In the genomic region with DNA sequence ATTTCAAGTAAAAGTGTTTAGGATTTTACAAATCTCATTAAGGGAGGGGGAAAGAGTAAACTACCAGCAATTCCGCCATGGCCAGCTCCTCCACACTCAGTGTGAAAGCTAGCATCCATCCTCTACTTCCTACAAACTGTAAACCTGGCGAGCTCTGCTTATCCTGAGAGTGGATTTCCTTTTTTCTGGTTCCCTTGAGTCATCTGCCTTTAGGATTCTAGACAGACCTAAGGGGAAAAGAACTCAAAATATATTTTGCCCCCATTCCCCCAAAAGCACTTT, we compare ENCODE assay signal across 8 mouse cellular contexts. TPM values are rescaled to one million over a fixed set of nuclear protein-coding genes. Genes with fewer than 3 reads are reported as not detected.
DNase-seq lines count a peak whose midpoint lies in the region; ATAC-seq and TF ChIP-seq lines count a peak whose summit lies in the region.

No protein-coding gene starts in this region.

- peak overlapping the region; percentile 95 for H3K4me3 ChIP-seq in brown adipose tissue, adult 24 weeks (ENCODE audit: insufficient read depth, low read depth, low read length)
- H3K4me3 ChIP-seq in hindbrain, embryonic 15.5 days = peak overlapping the region; percentile 93
- H3K4me3 ChIP-seq in midbrain, postnatal 0 days (ENCODE audit: low read depth, low read length) = peak overlapping the region; percentile 89

- 2% methylated on average over 2 of the region's 2 CpGs for WGBS in hindbrain, embryonic 15.5 days
- 0% methylated on average over 2 of the region's 2 CpGs for WGBS in midbrain, postnatal 0 days

- DNase-seq in kidney, postnatal 10 days = peak; percentile 14
- no peak for DNase-seq in kidney, postnatal 14 days
- DNase-seq in midbrain, postnatal 0 days (ENCODE audit: low spot score) = no peak
- DNase-seq in right cerebral cortex, adult 18-20 months = no peak
- no peak for DNase-seq in thymus, postnatal 0 days (ENCODE audit: low spot score)
- DNase-seq in urinary bladder, adult 2 months (ENCODE audit: low spot score) = no peak

- H3K27me3 ChIP-seq in hindbrain, embryonic 15.5 days = no peaks in the 10 kb centered on the region
- no peaks in the 10 kb centered on the region for H3K27me3 ChIP-seq in midbrain, postnatal 0 days (ENCODE audit: insufficient read depth, low read length)

- peaks cover 8% of the 10 kb centered on the region; the same call in 1 of the 2 replicates for H3K4me1 ChIP-seq in brown adipose tissue, adult 24 weeks (ENCODE audit: control insufficient read depth, insufficient read depth, insufficient read length, low read length)
- H3K4me1 ChIP-seq in hindbrain, embryonic 15.5 days (replicated peaks) = peaks cover 43% of the 10 kb centered on the region
- peaks cover 10% of the 10 kb centered on the region; the same call in 1 of the 2 replicates for H3K4me1 ChIP-seq in midbrain, postnatal 0 days (ENCODE audit: insufficient read depth, low read length)

- peak overlapping the region; percentile 98 for H3K9ac ChIP-seq in hindbrain, embryonic 15.5 days
- H3K9ac ChIP-seq in midbrain, postnatal 0 days (replicated peaks; ENCODE audit: low read length, poor library complexity, severe bottlenecking) = peak overlapping the region; percentile 91

- ATAC-seq in hindbrain, embryonic 15.5 days (ENCODE audit: low FRiP score, low read depth) = no peak
- no peak for ATAC-seq in midbrain, postnatal 0 days (ENCODE audit: low FRiP score)

- peaks cover 31% of the 10 kb centered on the region for H3K36me3 ChIP-seq in hindbrain, embryonic 15.5 days
- H3K36me3 ChIP-seq in midbrain, postnatal 0 days (ENCODE audit: insufficient read depth, low read length) = peaks cover 22% of the 10 kb centered on the region

- TF ChIP-seq CTCF in midbrain, postnatal 0 days (IDR thresholded peaks at IDR 0.05) = no peak

- H3K27ac ChIP-seq in brown adipose tissue, adult 24 weeks (replicated peaks; ENCODE audit: low read depth, low read length) = peak overlapping the region; percentile 53
- H3K27ac ChIP-seq in hindbrain, embryonic 15.5 days (replicated peaks) = peak overlapping the region; percentile 100
- H3K27ac ChIP-seq in midbrain, postnatal 0 days (ENCODE audit: low read depth, low read length) = peak overlapping the region; percentile 100

- no peaks in the 10 kb centered on the region for H3K9me3 ChIP-seq in hindbrain, embryonic 15.5 days
- no peaks in the 10 kb centered on the region for H3K9me3 ChIP-seq in midbrain, postnatal 0 days (ENCODE audit: low read length)

- peak overlapping the region; percentile 92 for H3K4me2 ChIP-seq in hindbrain, embryonic 15.5 days
- H3K4me2 ChIP-seq in midbrain, postnatal 0 days (ENCODE audit: low read depth, low read length, poor library complexity, severe bottlenecking) = peak overlapping the region; percentile 64

RNA-seq across cellular contexts. Expression of a gene that starts 29.1 kb away (rescaled TPM):
- polyA plus RNA-seq in brown adipose tissue, adult 24 weeks (2012; ENCODE audit: insufficient read depth, insufficient read length, missing spikeins) = 49.2 and 54.3 TPM in 2 replicates
- 79.7 and 92.6 TPM in 2 replicates for polyA plus RNA-seq in hindbrain, embryonic 15.5 days (2015; fragmentation: Nextera tagmentation; extraction: Ambion mirVana)
- 95.2 and 108 TPM in 2 replicates for total RNA-seq in midbrain, postnatal 0 days (2014; rRNA removed)
- 84.2 and 85.8 TPM in 2 replicates for polyA plus RNA-seq in midbrain, postnatal 0 days (2015; fragmentation: Nextera tagmentation; extraction: Ambion mirVana)
- polyA plus RNA-seq in thymus, postnatal 0 days (2015; fragmentation: Nextera tagmentation; extraction: Ambion mirVana) = 38.0 and 40.9 TPM in 2 replicates
- polyA plus RNA-seq in urinary bladder, adult 2 months (2012; rRNA removed) = 104 and 123 TPM in 2 replicates

RNA-seq across cellular contexts. Expression of a gene that starts 59.6 kb away (rescaled TPM):
- 59.4 and 101 TPM in 2 replicates for polyA plus RNA-seq in brown adipose tissue, adult 24 weeks (2012; ENCODE audit: insufficient read depth, insufficient read length, missing spikeins)
- polyA plus RNA-seq in hindbrain, embryonic 15.5 days (2015; fragmentation: Nextera tagmentation; extraction: Ambion mirVana) = 15.2 and 17.2 TPM in 2 replicates
- 28.8 and 29.3 TPM in 2 replicates for total RNA-seq in midbrain, postnatal 0 days (2014; rRNA removed)
- polyA plus RNA-seq in midbrain, postnatal 0 days (2015; fragmentation: Nextera tagmentation; extraction: Ambion mirVana) = 9.1 and 12.8 TPM in 2 replicates
- 9.7 and 10.2 TPM in 2 replicates for polyA plus RNA-seq in thymus, postnatal 0 days (2015; fragmentation: Nextera tagmentation; extraction: Ambion mirVana)
- 132 and 164 TPM in 2 replicates for polyA plus RNA-seq in urinary bladder, adult 2 months (2012; rRNA removed)
